Comparison of ENCODE assay signal across 10 mouse cellular contexts in the genomic region with DNA sequence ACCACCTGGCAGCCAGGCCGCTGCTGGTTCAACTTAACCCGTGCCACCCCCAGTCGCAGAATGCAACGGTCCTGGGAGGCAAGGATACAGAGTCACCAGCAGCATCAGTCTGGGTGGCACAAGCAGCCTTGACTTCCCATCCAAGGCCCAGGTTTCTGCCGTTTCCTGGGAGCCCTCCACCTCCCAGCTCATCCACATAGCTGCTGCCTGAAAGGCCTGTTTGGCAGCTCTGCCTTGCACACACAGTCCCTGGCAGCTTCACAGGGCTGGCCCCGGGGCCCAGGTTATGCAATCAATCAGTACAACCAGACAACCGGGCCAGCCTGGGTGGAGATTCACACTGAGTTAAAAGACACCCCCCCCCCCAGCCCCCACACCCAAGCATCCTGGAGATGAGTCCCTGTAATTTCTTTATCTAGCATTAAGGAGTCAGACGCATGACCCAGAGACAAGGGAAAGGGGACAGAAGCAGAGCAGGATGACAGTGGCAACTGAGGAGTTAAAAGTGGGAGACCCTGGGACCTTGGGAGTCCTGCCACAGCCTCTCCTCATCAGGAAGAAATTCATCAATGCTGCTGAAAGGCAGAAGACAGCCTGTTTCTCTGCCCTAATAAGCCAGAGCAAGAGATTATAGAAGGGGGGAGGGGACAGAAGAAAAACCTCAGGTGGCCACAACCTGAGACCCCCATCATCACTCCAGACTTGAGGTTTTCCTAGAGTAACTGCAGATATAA. TPM values are rescaled to one million over a fixed set of nuclear protein-coding genes. Genes with fewer than 3 reads are reported as not detected.
DNase-seq lines count a peak whose midpoint lies in the region; ATAC-seq and TF ChIP-seq lines count a peak whose summit lies in the region.
"Had no signal": no experiment of that assay in that cellular context is flagged by ENCODE, and none has a peak within 500 bp of the region (broad histone marks: within the 10 kb centered on the region; RNA-seq: fewer than 3 reads in every experiment).

No protein-coding gene starts in this region.

- H3K4me1 ChIP-seq in embryonic fibroblast, embryonic 13.5 days (ENCODE audit: control insufficient read depth, insufficient read depth, low read length), result peaks cover 5% of the 10 kb centered on the region; the same call in 1 of the 2 replicates
- peaks cover 25% of the 10 kb centered on the region for H3K4me1 ChIP-seq in heart, embryonic 16.5 days (ENCODE audit: control insufficient read depth, insufficient read depth, low read length)

- H3K36me3 ChIP-seq in heart, embryonic 16.5 days (ENCODE audit: control insufficient read depth, insufficient read depth), result peaks cover 30% of the 10 kb centered on the region

- peak; percentile 48 for DNase-seq in thymus, postnatal 4 days
- no peak for DNase-seq in thymus, postnatal 10 days (ENCODE audit: low spot score in 2 of 2)
- DNase-seq in kidney, postnatal 14 days, result peak; percentile 73
- peak; percentile 87 to 92 for DNase-seq in lung, adult 18-20 months
- DNase-seq in ovary, postnatal 36 days (ENCODE audit: low spot score), result peak; percentile 75

- no peak for ATAC-seq in heart, embryonic 16.5 days (replicated peaks; ENCODE audit: extremely low read depth, insufficient read depth, low FRiP score)
- no peak for ATAC-seq in megakaryocyte-erythroid progenitor cell, adult 5-6 weeks (replicated peaks; ENCODE audit: low FRiP score, low TSS enrichment, poor library complexity, severe bottlenecking)
- ATAC-seq: Patski had no signal

- no peak for TF ChIP-seq CTCF in embryonic fibroblast, embryonic 13.5 days (IDR thresholded peaks at IDR 0.05; ENCODE audit: borderline replicate concordance, insufficient read depth, low read length)

- H3K27me3 ChIP-seq in heart, embryonic 16.5 days (ENCODE audit: control insufficient read depth, insufficient read depth, low read length), result no peaks in the 10 kb centered on the region
- H3K27me3 ChIP-seq: megakaryocyte, embryonic 14.5 days; Patski had no signal

- H3K4me3 ChIP-seq in embryonic fibroblast, embryonic 13.5 days (ENCODE audit: insufficient read depth, low read length), result no peak overlapping the region
- H3K4me3 ChIP-seq in heart, embryonic 16.5 days (ENCODE audit: low read length), result 0 out of 2 replicates have a peak overlapping the region, but pooled peaks have one; percentile 6

- H3K9ac ChIP-seq in heart, embryonic 16.5 days (ENCODE audit: low read length), result peak overlapping the region; percentile 31

- WGBS in heart, embryonic 16.5 days, result 53% methylated on average over 8 of the region's 8 CpGs

- no peaks in the 10 kb centered on the region for H3K9me3 ChIP-seq in heart, embryonic 16.5 days (replicated peaks; ENCODE audit: control insufficient read depth, low read length)
- H3K9me3 ChIP-seq: megakaryocyte, embryonic 14.5 days had no signal

- peak overlapping the region; percentile 37 for H3K27ac ChIP-seq in embryonic fibroblast, embryonic 13.5 days (ENCODE audit: insufficient read depth, low read length)
- peak overlapping the region; percentile 67 for H3K27ac ChIP-seq in heart, embryonic 16.5 days (ENCODE audit: low read length)

- peak overlapping the region; percentile 39 for H3K4me2 ChIP-seq in heart, embryonic 16.5 days (ENCODE audit: low read depth, low read length)

- TF ChIP-seq POLR2A in embryonic fibroblast, embryonic 13.5 days (IDR thresholded peaks at IDR 0.05; ENCODE audit: low read depth, low read length), result no peak

RNA-seq across cellular contexts. Expression of a gene that starts 4.3 kb away (rescaled TPM):
- polyA plus RNA-seq in embryonic fibroblast, embryonic 13.5 days (2011; ENCODE audit: insufficient read length, low read depth, missing spikeins), result 50.4 and 64.3 TPM in 2 replicates
- polyA plus RNA-seq in heart, embryonic 16.5 days (2015; fragmentation: Nextera tagmentation; extraction: Ambion mirVana), result 27.0 and 27.1 TPM in 2 replicates
- 93.8 and 120 TPM in 2 replicates for total RNA-seq in megakaryocyte-erythroid progenitor cell, adult 5-6 weeks (2014; fragmentation: Nextera tagmentation)
- 201 and 272 TPM in 2 replicates for total RNA-seq in megakaryocyte-erythroid progenitor cell, adult 5-6 weeks (2017)

RNA-seq across cellular contexts. Expression of a gene that starts 8.0 kb away (rescaled TPM):
- polyA plus RNA-seq in embryonic fibroblast, embryonic 13.5 days (2011; ENCODE audit: insufficient read length, low read depth, missing spikeins), result 0.16 and 0.18 TPM in 2 replicates
- 0.05 and 0.07 TPM in 2 replicates for polyA plus RNA-seq in heart, embryonic 16.5 days (2015; fragmentation: Nextera tagmentation; extraction: Ambion mirVana)
- total RNA-seq in megakaryocyte-erythroid progenitor cell, adult 5-6 weeks (2014; fragmentation: Nextera tagmentation), result 1.4 and 3.5 TPM in 2 replicates
- total RNA-seq in megakaryocyte-erythroid progenitor cell, adult 5-6 weeks (2017), result 2.1 and 3.7 TPM in 2 replicates

RNA-seq across cellular contexts. Expression of a gene that starts 12.5 kb away (rescaled TPM):
- polyA plus RNA-seq in embryonic fibroblast, embryonic 13.5 days (2011; ENCODE audit: insufficient read length, low read depth, missing spikeins), result 141 and 156 TPM in 2 replicates
- 217 and 221 TPM in 2 replicates for polyA plus RNA-seq in heart, embryonic 16.5 days (2015; fragmentation: Nextera tagmentation; extraction: Ambion mirVana)
- 126 and 145 TPM in 2 replicates for total RNA-seq in megakaryocyte-erythroid progenitor cell, adult 5-6 weeks (2014; fragmentation: Nextera tagmentation)
- total RNA-seq in megakaryocyte-erythroid progenitor cell, adult 5-6 weeks (2017), result 111 and 128 TPM in 2 replicates

RNA-seq across cellular contexts. Expression of a gene that starts 12.6 kb away (rescaled TPM):
- polyA plus RNA-seq in embryonic fibroblast, embryonic 13.5 days (2011; ENCODE audit: insufficient read length, low read depth, missing spikeins), result 49.5 and 60.5 TPM in 2 replicates
- polyA plus RNA-seq in heart, embryonic 16.5 days (2015; fragmentation: Nextera tagmentation; extraction: Ambion mirVana), result 34.0 and 38.7 TPM in 2 replicates
- 115 and 123 TPM in 2 replicates for total RNA-seq in megakaryocyte-erythroid progenitor cell, adult 5-6 weeks (2014; fragmentation: Nextera tagmentation)
- 235 and 274 TPM in 2 replicates for total RNA-seq in megakaryocyte-erythroid progenitor cell, adult 5-6 weeks (2017)

RNA-seq across cellular contexts. Expression of a gene that starts 33.2 kb away (rescaled TPM):
- polyA plus RNA-seq in embryonic fibroblast, embryonic 13.5 days (2011; ENCODE audit: insufficient read length, low read depth, missing spikeins), result not detected in 2 replicates
- polyA plus RNA-seq in heart, embryonic 16.5 days (2015; fragmentation: Nextera tagmentation; extraction: Ambion mirVana), result not detected in 2 replicates
- not detected in 2 replicates for total RNA-seq in megakaryocyte-erythroid progenitor cell, adult 5-6 weeks (2014; fragmentation: Nextera tagmentation)
- not detected in 2 replicates for total RNA-seq in megakaryocyte-erythroid progenitor cell, adult 5-6 weeks (2017)
- polyA plus RNA-seq: Patski had no signal

Comparison
In these comparisons a context has a peak if more than half of its experiments do, and no peak if none do; other contexts are left out.
1. DNase-seq: peak in thymus, postnatal 4 days (single experiment), kidney, postnatal 14 days (single experiment), lung, adult 18-20 months (2 of 2) and ovary, postnatal 36 days (single experiment); none in thymus, postnatal 10 days (0 of 2).